Mouse (Mus musculus) megakaryocyte, embryonic 14.5 days (primary cell): ENCODE data around the gene Tenm4.

ENCODE experiments used
- FLI1 ChIP-seq: IDR thresholded peaks from 2 replicates; pipeline ENCODE4 v1.6.1; 2012; ENCODE audit warnings: low read length, inconsistent platforms, mixed read lengths
- GATA1 ChIP-seq: IDR thresholded peaks from 3 replicates; pipeline ENCODE4 v1.6.1; 2012; ENCODE audit warnings: mixed read lengths, low read length, inconsistent platforms, borderline replicate concordance

DNA sequence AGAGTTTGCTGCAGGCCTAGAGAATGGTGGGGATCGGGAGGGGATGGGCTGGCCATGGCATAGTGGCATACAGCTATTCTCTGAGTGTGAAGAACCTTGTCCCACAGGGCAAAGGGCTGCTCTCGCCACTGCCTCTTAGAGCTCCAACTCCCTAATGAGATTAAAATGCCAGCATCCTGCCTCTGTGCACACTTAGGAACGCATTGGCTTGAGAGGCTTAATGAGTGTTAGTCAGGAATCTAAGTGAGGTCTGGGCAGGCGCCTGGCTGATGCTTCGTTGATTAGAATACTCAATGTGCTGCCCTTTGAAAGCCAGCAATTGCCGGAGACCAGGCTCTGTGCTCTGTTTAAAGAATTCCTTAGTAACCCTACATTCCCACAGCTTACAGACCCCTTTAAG lies 334.5 kb downstream of the Tenm4 start:
- TF ChIP-seq GATA1, result no peak
- TF ChIP-seq FLI1, result no peak
